Mouse (Mus musculus) brown adipose tissue, adult 24 weeks (tissue): ENCODE measurements around the gene Spcs1. TPM values are rescaled to one million over a fixed set of nuclear protein-coding genes. Genes with fewer than 3 reads are reported as not detected.

ENCODE experiments used
- H3K27ac ChIP-seq: fragments of 200-500 bp; replicated peaks from 2 replicates; pipeline ENCODE4 v1.5.1; 2012; ENCODE audit warnings: low read depth, mild to moderate bottlenecking, low read length
- H3K4me1 ChIP-seq: fragments of 200-500 bp; 2 replicates; pipeline ENCODE4 v1.6.1; 2012; ENCODE audit warnings: low read length, mixed read lengths; ENCODE audit not compliant: control insufficient read depth, insufficient read depth, insufficient read length
- H3K4me3 ChIP-seq: fragments of 200-500 bp; 2 replicates; pipeline ENCODE4 v1.5.1; 2012; ENCODE audit warnings: low read depth, mild to moderate bottlenecking, low read length, moderate library complexity; ENCODE audit not compliant: insufficient read depth
- polyA plus RNA-seq: library from polyadenylated mRNA; stranded (reverse); fragments of >200 nt; gene quantifications from 2 replicates; pipeline ENCODE4 v1.2.4, GENCODE M21; 2012; ENCODE audit not compliant: missing spikeins, insufficient read depth, insufficient read length

The Spcs1 gene
- 153 and 202 TPM in 2 replicates for polyA plus RNA-seq

- H3K27ac ChIP-seq, result peak within 1 kb of the TSS; percentile 87
- peak within 1 kb of the TSS; percentile 82 for H3K4me3 ChIP-seq
- peaks cover 3% of the 10 kb centered on the region for H3K4me1 ChIP-seq
Observed at GRCm38 (mm10) chr14:31001307-31002205, at the start of gene Spcs1, which contains the start of gene Glt8d1. Gene Spcs1, minus strand, starts transcription at chr14:31001672. Gene Glt8d1, plus strand, starts transcription at chr14:31001400.

GRCm38 (mm10) chr14:31045817-31046216 is 44.3 kb upstream of the Spcs1 start:
- Histone ChIP-seq H3K4me1 (no peaks in the 10 kb centered on the region), H3K27ac (no peak overlapping the region), H3K4me3 (no peak overlapping the region)

- H3K4me3 ChIP-seq, result no peak overlapping the region
- no peak overlapping the region for H3K27ac ChIP-seq
- H3K4me1 ChIP-seq, result no peaks in the 10 kb centered on the region
Observed at GRCm38 (mm10) chr14:31045296-31045695, 43.8 kb upstream of the Spcs1 start.

GRCm38 (mm10) chr14:31025785-31026184 is 24.3 kb upstream of the Spcs1 start:
- H3K4me1 ChIP-seq, result no peaks in the 10 kb centered on the region
- H3K4me3 ChIP-seq, result no peak overlapping the region
- H3K27ac ChIP-seq, result no peak overlapping the region

GRCm38 (mm10) chr14:31022579-31022978 is 21.1 kb upstream of the Spcs1 start:
- no peak overlapping the region for H3K27ac ChIP-seq

GRCm38 (mm10) chr14:31019331-31020205 is 18.1 kb upstream of the Spcs1 start:
- Histone ChIP-seq H3K4me1 (peaks cover 6% of the 10 kb centered on the region; the same call in 1 of the 2 replicates), H3K27ac (peak overlapping the region; percentile 82), H3K4me3 (peak overlapping the region; percentile 84)

More at GRCm38 (mm10) chr14:31022579-31022978, 21.1 kb upstream of the Spcs1 start:
- no peak overlapping the region for H3K4me3 ChIP-seq
- peaks cover 6% of the 10 kb centered on the region; the same call in 1 of the 2 replicates for H3K4me1 ChIP-seq

DNA sequence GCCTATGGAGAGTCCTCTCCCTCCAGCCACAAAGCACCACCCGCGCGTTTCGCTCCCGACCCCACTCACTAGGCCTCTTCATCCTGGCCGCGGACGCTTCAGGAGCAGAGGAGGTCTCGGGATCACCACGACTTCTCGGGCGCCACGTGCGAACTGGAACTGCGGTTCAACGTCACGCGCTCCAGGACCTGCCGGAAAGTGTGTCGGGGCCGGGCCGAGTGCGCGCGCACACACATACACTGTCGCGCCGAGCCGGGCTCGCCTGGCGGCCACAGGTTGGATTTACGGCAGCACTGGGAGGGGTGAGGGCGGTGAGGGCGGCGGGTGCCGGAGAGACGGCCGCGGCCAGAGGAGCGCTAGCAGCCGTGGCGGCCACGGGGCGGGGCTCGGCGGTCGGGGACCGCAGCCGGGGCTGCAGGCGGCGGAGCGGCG is 17.4 kb upstream of the Spcs1 start, which contains the start of the genes Pbrm1 and Gnl3:
Gene Pbrm1 (plus strand): TSS at position 279 of the 432 bp plus-strand sequence.
Gene Gnl3 (minus strand): TSS at position 293 of the 432 bp plus-strand sequence.
- H3K4me3 ChIP-seq, result peak within 1 kb of the TSS; percentile 84
- peak within 1 kb of the TSS; percentile 82 for H3K27ac ChIP-seq
- H3K4me1 ChIP-seq, result peaks cover 6% of the 10 kb centered on the region; the same call in 1 of the 2 replicates

DNA sequence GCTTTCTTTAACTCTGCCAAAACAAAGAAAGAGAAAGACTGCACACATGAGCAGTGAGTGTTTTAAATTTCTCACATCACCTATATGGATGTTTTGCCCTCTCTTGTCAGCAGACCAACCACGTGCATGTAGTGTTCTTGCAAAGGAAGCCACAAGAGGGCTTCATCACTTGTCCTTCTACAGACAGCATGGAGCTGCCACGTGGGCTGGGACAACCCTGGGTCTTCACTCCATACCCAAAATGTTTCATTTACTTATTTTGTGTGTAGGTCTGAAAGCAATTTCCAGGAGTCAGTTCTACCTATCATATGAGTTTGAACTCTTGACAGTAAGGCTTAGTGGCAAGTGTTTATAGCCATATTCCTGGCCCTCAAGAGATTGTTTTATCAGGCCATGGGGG is 16.4 kb upstream of the Spcs1 start:
- Histone ChIP-seq H3K4me3 (peak overlapping the region; percentile 84), H3K4me1 (peaks cover 6% of the 10 kb centered on the region; the same call in 1 of the 2 replicates), H3K27ac (no peak overlapping the region)

GRCm38 (mm10) chr14:31016063-31016462 is 14.6 kb upstream of the Spcs1 start:
- Histone ChIP-seq H3K4me1 (peaks cover 6% of the 10 kb centered on the region; the same call in 1 of the 2 replicates), H3K4me3 (no peak overlapping the region), H3K27ac (no peak overlapping the region)

DNA sequence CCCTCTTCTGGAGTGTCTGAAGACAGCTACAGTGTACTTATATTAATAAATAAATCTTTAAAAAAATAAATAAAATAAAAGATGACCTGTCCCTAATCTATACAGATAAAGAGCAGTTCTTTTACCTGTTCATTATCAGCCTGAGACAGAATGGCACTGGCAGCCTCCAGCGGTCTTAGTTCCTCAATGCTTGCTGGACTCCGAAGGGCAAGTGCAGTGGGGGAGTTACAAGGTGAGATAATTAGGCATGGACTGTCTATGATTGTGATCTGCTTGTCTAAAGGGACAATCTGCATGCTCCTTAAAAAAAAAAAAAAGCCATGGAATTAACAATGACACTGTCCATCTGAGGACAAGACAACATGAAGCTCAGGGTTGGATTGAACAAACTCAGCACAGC is 12.5 kb upstream of the Spcs1 start:
- H3K4me3 ChIP-seq, result no peak overlapping the region

DNA sequence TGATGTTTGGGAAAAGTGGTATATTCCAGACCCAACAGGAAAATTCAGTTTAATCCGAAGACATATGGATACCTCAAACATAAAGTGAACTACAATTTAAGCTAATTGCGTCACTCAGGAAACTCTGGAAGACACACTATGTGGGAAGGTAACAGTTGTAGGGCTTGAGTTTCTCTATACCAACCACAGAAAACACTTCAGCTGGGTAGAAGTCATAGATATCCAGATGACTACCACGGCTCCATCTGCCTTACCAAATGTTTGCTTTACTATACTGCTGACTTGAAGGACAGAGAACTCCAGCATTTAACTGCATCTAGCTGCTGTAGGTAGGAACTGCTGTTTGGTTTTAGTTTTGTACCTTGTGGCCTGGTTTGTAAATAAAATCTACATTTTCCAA is 10.1 kb upstream of the Spcs1 start:
- H3K27ac ChIP-seq, result no peak overlapping the region
- no peaks in the 10 kb centered on the region for H3K4me1 ChIP-seq
- H3K4me3 ChIP-seq, result no peak overlapping the region

More for the DNA sequence above, 12.5 kb upstream of the Spcs1 start:
- H3K27ac ChIP-seq, result no peak overlapping the region
- H3K4me1 ChIP-seq, result 0 out of 2 replicates have a peak, but pooled peaks cover 4% of the 10 kb centered on the region

GRCm38 (mm10) chr14:31006779-31007178 is 5.3 kb upstream of the Spcs1 start:
- no peak overlapping the region for H3K27ac ChIP-seq
- no peak overlapping the region for H3K4me3 ChIP-seq
- peaks cover 3% of the 10 kb centered on the region for H3K4me1 ChIP-seq

DNA sequence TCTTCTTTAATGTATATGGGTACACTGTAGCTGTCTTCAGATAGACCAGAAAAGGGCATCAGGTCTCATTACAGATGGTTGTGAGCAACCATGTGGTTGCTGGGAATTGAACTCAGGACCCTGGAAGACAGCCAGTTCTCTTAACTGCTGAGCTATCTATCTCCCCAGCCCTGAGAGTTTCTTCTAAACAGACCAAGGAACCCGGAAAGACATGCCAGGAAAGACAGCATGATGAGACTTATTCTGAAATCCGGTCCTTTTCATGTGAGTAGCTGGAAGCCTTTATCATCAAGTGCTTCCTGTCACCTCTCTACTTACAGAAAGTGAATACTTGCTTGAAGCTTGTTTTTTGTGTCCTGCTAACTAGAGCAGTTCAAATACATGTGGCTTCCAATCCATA is 3.1 kb upstream of the Spcs1 start:
- H3K4me3 ChIP-seq, result no peak overlapping the region
- peaks cover 3% of the 10 kb centered on the region for H3K4me1 ChIP-seq
- H3K27ac ChIP-seq, result no peak overlapping the region

DNA sequence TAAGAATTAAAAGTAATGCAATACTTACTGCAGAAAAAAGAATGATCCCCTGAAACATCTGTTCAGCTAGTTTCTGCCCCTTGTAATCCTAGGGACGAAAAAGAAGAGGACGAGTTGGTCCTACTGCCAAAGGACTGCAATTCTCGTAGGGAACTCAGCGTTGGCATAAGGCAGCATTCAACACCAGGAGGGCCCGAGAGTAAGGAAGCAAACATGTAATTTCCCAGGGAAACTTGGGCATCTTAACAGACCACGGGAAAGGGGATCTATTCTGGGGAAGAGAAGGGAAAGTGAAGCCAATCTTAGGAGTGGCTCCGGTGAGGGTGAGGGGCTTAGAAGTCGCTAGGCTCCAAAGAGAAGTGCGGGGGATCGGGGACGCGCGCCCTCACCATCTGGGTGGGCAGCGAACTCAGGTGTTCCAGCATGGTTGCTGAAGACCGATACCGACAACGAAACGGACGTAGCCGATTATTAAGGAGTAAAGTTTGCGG is 611 bp downstream of the Spcs1 start:
- Histone ChIP-seq H3K27ac (peak overlapping the region; percentile 87), H3K4me3 (peak overlapping the region; percentile 82), H3K4me1 (peaks cover 3% of the 10 kb centered on the region)
